Mouse (Mus musculus): ENCODE data around the gene Tbcb. TPM values are rescaled to one million over a fixed set of nuclear protein-coding genes. Genes with fewer than 3 reads are reported as not detected.
"Not testable (repeated sequence)": the region's sequence is repeated elsewhere in the genome, so short reads cannot be mapped to it uniquely, and the experiment has no call there.

Tbcb gene
- total and polyA plus RNA-seq, 2 experiments from 2014 or later = 40.0 to 131 TPM

GRCm38 (mm10) chr7:30184641-30185348 lies 47.3 kb downstream of the Tbcb start:
- peak overlapping the region; percentile 62 for H3K4me3 ChIP-seq (ENCODE audit: low read depth, low read length)
- H3K4me2 ChIP-seq (ENCODE audit: low read depth, low read length) = peak overlapping the region; percentile 76
- no peaks in the 10 kb centered on the region for H3K27me3 ChIP-seq (ENCODE audit: control insufficient read depth, insufficient read depth, low read length)
- H3K27ac ChIP-seq (ENCODE audit: low read depth) = peak overlapping the region; percentile 73
- H3K36me3 ChIP-seq (replicated peaks; ENCODE audit: control insufficient read depth, insufficient read depth, low read length) = peaks cover 33% of the 10 kb centered on the region
- H3K9ac ChIP-seq (replicated peaks; ENCODE audit: low read depth, low read length) = peak overlapping the region; percentile 69
- DNase-seq (ENCODE audit: low spot score) (no peak), ATAC-seq (ENCODE audit: insufficient read depth, low read depth) (peak; percentile 12; the same call in 1 of the 2 replicates)
- H3K4me1 ChIP-seq (ENCODE audit: control insufficient read depth, insufficient read depth) = 0 out of 2 replicates have a peak, but pooled peaks cover 6% of the 10 kb centered on the region
- no peak for TF ChIP-seq EP300 (IDR thresholded peaks at IDR 0.05; ENCODE audit: low read depth)
- TF ChIP-seq CTCF (IDR thresholded peaks at IDR 0.05; ENCODE audit: low read depth) = no peak
- H3K9me3 ChIP-seq (replicated peaks; ENCODE audit: control insufficient read depth, low read length) = no peaks in the 10 kb centered on the region
- WGBS = 61% methylated on average over 13 of the region's 13 CpGs

DNA sequence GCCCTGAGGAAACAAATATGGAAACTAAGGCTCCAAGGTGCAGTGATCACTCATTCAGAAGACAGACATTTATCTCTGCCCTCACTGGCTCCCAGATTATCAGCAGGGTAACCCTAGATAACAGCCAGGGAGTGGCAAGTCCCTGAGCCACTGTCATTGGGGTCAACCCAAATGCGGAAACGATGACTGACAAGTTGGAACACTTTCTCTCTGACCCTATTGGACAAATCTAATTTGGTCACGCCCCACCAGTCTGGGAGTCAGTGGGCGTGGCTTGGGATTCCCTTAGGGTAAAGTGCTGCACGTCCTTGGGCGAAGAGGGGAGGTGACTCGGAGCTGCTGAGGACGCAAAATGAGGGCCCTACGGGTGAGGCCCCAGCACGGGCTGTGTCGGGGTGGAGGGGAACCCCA lies 48.2 kb downstream of the Tbcb start, which contains the start of gene Cox7a1:
TSS of gene Cox7a1 (plus strand) at position 266 of the 411 bp plus-strand sequence.
- Histone ChIP-seq H3K27ac (ENCODE audit: low read depth) (peak within 1 kb of the TSS; percentile 73), H3K27me3 (ENCODE audit: control insufficient read depth, insufficient read depth, low read length) (no peaks in the 10 kb centered on the region), H3K9me3 (replicated peaks; ENCODE audit: control insufficient read depth, low read length) (no peaks in the 10 kb centered on the region), H3K36me3 (replicated peaks; ENCODE audit: control insufficient read depth, insufficient read depth, low read length) (peaks cover 29% of the 10 kb centered on the region), H3K9ac (replicated peaks; ENCODE audit: low read depth, low read length) (peak within 1 kb of the TSS; percentile 69), H3K4me3 (ENCODE audit: low read depth, low read length) (peak within 1 kb of the TSS; percentile 62), H3K4me2 (ENCODE audit: low read depth, low read length) (peak within 1 kb of the TSS; percentile 76), H3K4me1 (ENCODE audit: control insufficient read depth, insufficient read depth) (0 out of 2 replicates have a peak, but pooled peaks cover 6% of the 10 kb centered on the region)
- ATAC-seq (ENCODE audit: insufficient read depth, low read depth) = peak; percentile 93
- TF ChIP-seq CTCF (IDR thresholded peaks at IDR 0.05; ENCODE audit: low read depth) = no peak
- TF ChIP-seq EP300 (IDR thresholded peaks at IDR 0.05; ENCODE audit: low read depth) = no peak
- 2% methylated on average over 11 of the region's 11 CpGs for WGBS
- DNase-seq (ENCODE audit: low spot score) = peak; percentile 95

DNA sequence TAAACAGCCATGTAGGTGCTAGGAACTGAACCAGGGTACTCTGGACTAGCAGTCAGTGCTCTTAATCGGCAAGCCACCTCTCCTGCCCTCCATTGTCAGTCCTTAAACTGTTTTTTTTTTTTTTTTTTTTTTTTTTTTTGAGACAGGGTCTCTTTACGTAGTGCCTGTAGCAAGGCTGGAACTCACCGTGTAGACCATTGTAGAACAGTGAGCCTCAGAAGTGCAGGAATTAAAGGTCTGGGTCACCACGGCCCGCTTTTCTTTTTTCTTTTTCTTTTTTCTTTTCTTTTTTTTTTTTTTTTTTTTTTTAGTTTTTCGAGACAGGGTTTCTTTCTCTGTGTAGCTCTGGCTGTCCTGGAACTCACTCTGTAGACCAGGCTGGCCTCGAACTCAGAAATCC lies 48.9 kb downstream of the Tbcb start:
- not testable (repeated sequence) for H3K9me3 ChIP-seq (replicated peaks; ENCODE audit: control insufficient read depth, low read length); H3K9ac ChIP-seq (replicated peaks; ENCODE audit: low read depth, low read length); H3K27ac ChIP-seq (ENCODE audit: low read depth); DNase-seq (ENCODE audit: low spot score); ATAC-seq (ENCODE audit: insufficient read depth, low read depth); H3K4me3 ChIP-seq (ENCODE audit: low read depth, low read length); H3K4me1 ChIP-seq (ENCODE audit: control insufficient read depth, insufficient read depth); H3K27me3 ChIP-seq (ENCODE audit: control insufficient read depth, insufficient read depth, low read length)
- H3K4me2 ChIP-seq (ENCODE audit: low read depth, low read length) = peak overlapping the region; percentile 76
- WGBS = 56% methylated on average over 7 of the region's 7 CpGs
- peaks cover 29% of the 10 kb centered on the region for H3K36me3 ChIP-seq (replicated peaks; ENCODE audit: control insufficient read depth, insufficient read depth, low read length)

GRCm38 (mm10) chr7:30181929-30182328 lies 50.1 kb downstream of the Tbcb start:
- not testable (repeated sequence) for H3K4me1 ChIP-seq (ENCODE audit: control insufficient read depth, insufficient read depth); H3K4me2 ChIP-seq (ENCODE audit: low read depth, low read length); H3K27me3 ChIP-seq (ENCODE audit: control insufficient read depth, insufficient read depth, low read length); H3K27ac ChIP-seq (ENCODE audit: low read depth); ATAC-seq (ENCODE audit: insufficient read depth, low read depth); DNase-seq (ENCODE audit: low spot score); H3K9me3 ChIP-seq (replicated peaks; ENCODE audit: control insufficient read depth, low read length); H3K9ac ChIP-seq (replicated peaks; ENCODE audit: low read depth, low read length); H3K4me3 ChIP-seq (ENCODE audit: low read depth, low read length)
- peaks cover 26% of the 10 kb centered on the region for H3K36me3 ChIP-seq (replicated peaks; ENCODE audit: control insufficient read depth, insufficient read depth, low read length)
- WGBS = 90% methylated on average over 10 of the region's 10 CpGs

- no peak overlapping the region for H3K27ac ChIP-seq (ENCODE audit: low read depth)
- H3K9ac ChIP-seq (replicated peaks; ENCODE audit: low read depth, low read length) = no peak overlapping the region
- WGBS = 2% methylated on average over 4 of the region's 4 CpGs
- no peaks in the 10 kb centered on the region for H3K27me3 ChIP-seq (ENCODE audit: control insufficient read depth, insufficient read depth, low read length)
- H3K4me3 ChIP-seq (ENCODE audit: low read depth, low read length) = no peak overlapping the region
- peak; percentile 67 for DNase-seq (ENCODE audit: low spot score)
- no peak for ATAC-seq (ENCODE audit: insufficient read depth, low read depth)
- H3K9me3 ChIP-seq (replicated peaks; ENCODE audit: control insufficient read depth, low read length) = no peaks in the 10 kb centered on the region
- H3K4me1 ChIP-seq (ENCODE audit: control insufficient read depth, insufficient read depth) = 0 out of 2 replicates have a peak, but pooled peaks cover 6% of the 10 kb centered on the region
- H3K36me3 ChIP-seq (replicated peaks; ENCODE audit: control insufficient read depth, insufficient read depth, low read length) = peaks cover 26% of the 10 kb centered on the region
- H3K4me2 ChIP-seq (ENCODE audit: low read depth, low read length) = no peak overlapping the region
- TF ChIP-seq CTCF (IDR thresholded peaks at IDR 0.05; ENCODE audit: low read depth) = peak; percentile 85
- TF ChIP-seq EP300 (IDR thresholded peaks at IDR 0.05; ENCODE audit: low read depth) = no peak
Measured at GRCm38 (mm10) chr7:30181308-30181707, 50.8 kb downstream of the Tbcb start.

DNA sequence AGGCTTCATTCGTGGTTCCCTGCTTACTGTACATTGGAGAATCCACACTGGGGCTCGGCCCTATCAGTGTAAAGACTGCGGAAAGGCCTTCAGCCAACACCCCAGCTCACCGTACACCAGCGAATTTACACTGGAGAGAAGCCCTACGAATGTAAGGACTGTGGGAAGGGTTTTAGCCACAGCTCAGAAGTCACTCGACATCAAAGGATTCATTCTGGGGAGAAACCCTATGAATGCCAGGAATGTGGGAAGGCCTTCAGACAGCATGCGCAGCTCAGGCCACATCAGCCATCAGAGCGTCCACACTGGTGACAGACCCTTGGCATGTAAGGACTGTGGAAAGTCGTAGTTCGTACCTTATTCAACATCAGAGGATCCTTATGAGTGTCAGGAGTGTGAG lies 53.8 kb downstream of the Tbcb start:
- H3K27ac ChIP-seq (ENCODE audit: low read depth) = no peak overlapping the region
- peaks cover 29% of the 10 kb centered on the region for H3K36me3 ChIP-seq (replicated peaks; ENCODE audit: control insufficient read depth, insufficient read depth, low read length)
- 60% methylated on average over 11 of the region's 11 CpGs for WGBS
- no peaks in the 10 kb centered on the region for H3K9me3 ChIP-seq (replicated peaks; ENCODE audit: control insufficient read depth, low read length)
- H3K4me3 ChIP-seq (ENCODE audit: low read depth, low read length) = no peak overlapping the region
- H3K4me2 ChIP-seq (ENCODE audit: low read depth, low read length) = no peak overlapping the region
- TF ChIP-seq EP300 (IDR thresholded peaks at IDR 0.05; ENCODE audit: low read depth) = no peak
- TF ChIP-seq CTCF (IDR thresholded peaks at IDR 0.05; ENCODE audit: low read depth) = no peak
- no peaks in the 10 kb centered on the region for H3K4me1 ChIP-seq (ENCODE audit: control insufficient read depth, insufficient read depth)
- no peak for ATAC-seq (ENCODE audit: insufficient read depth, low read depth)
- no peak for DNase-seq (ENCODE audit: low spot score)
- H3K27me3 ChIP-seq (ENCODE audit: control insufficient read depth, insufficient read depth, low read length) = no peaks in the 10 kb centered on the region
- no peak overlapping the region for H3K9ac ChIP-seq (replicated peaks; ENCODE audit: low read depth, low read length)
